In genomic region chr9:32540061-32540405, GRCm38 (mm10) we compare ENCODE assay signal across 9 mouse cellular contexts. TPM values are rescaled to one million over a fixed set of nuclear protein-coding genes. Genes with fewer than 3 reads are reported as not detected.
DNase-seq lines count a peak whose midpoint lies in the region; ATAC-seq and TF ChIP-seq lines count a peak whose summit lies in the region.
"Had no signal": no experiment of that assay in that cellular context is flagged by ENCODE, and none has a peak within 500 bp of the region (broad histone marks: within the 10 kb centered on the region; RNA-seq: fewer than 3 reads in every experiment).

No protein-coding gene starts in this region.

- H3K9ac ChIP-seq in forebrain, embryonic 14.5 days (ENCODE audit: low read length) = peak overlapping the region; percentile 58; the same call in 1 of the 2 replicates
- H3K9ac ChIP-seq in limb, embryonic 11.5 days (ENCODE audit: low read length) = peak overlapping the region; percentile 100
- peak overlapping the region; percentile 68 for H3K9ac ChIP-seq in midbrain, embryonic 12.5 days (replicated peaks)

- H3K27ac ChIP-seq in gastrocnemius, adult 2 months = peak overlapping the region; percentile 95
- no peak overlapping the region for H3K27ac ChIP-seq in forebrain, embryonic 14.5 days (ENCODE audit: low read depth, low read length)
- peak overlapping the region; percentile 96 for H3K27ac ChIP-seq in limb, embryonic 11.5 days (replicated peaks; ENCODE audit: low read depth, low read length)
- H3K27ac ChIP-seq in midbrain, embryonic 12.5 days (replicated peaks) = peak overlapping the region; percentile 72; the same call in 1 of the 2 replicates

- H3K27me3 ChIP-seq in E14TG2a.4 (ENCODE audit: insufficient read depth, low read length) = peaks cover 83% of the 10 kb centered on the region
- H3K27me3 ChIP-seq in forebrain, embryonic 14.5 days (replicated peaks; ENCODE audit: control insufficient read depth, insufficient read depth, low read length) = peaks cover 69% of the 10 kb centered on the region
- no peaks in the 10 kb centered on the region for H3K27me3 ChIP-seq in limb, embryonic 11.5 days (ENCODE audit: control insufficient read depth, insufficient read depth, low read length)
- peaks cover 79% of the 10 kb centered on the region for H3K27me3 ChIP-seq in midbrain, embryonic 12.5 days
- H3K27me3 ChIP-seq: Patski had no signal

- TF ChIP-seq CTCF in gastrocnemius, adult 2 months (IDR thresholded peaks at IDR 0.05) = no peak
- no peak for TF ChIP-seq CTCF in E14TG2a.4 (conservative IDR thresholded peaks at IDR 0.05; ENCODE audit: low read length)

- peak; percentile 30 for ATAC-seq in forebrain, embryonic 14.5 days
- no peak for ATAC-seq in limb, embryonic 11.5 days (ENCODE audit: insufficient number of reproducible peaks, low FRiP score, low TSS enrichment, low read depth)
- 0 out of 2 replicates have a peak, but pooled peaks have one; percentile 13 for ATAC-seq in midbrain, embryonic 12.5 days (ENCODE audit: low FRiP score, low read depth)

- peak overlapping the region; percentile 89 for H3K4me2 ChIP-seq in forebrain, embryonic 14.5 days (ENCODE audit: low read length)
- H3K4me2 ChIP-seq in limb, embryonic 11.5 days (ENCODE audit: low read depth, severe bottlenecking) = peak overlapping the region; percentile 80
- peak overlapping the region; percentile 95 for H3K4me2 ChIP-seq in midbrain, embryonic 12.5 days (replicated peaks)

- DNase-seq in gastrocnemius, adult 2 months = no peak
- no peak for DNase-seq in gastrocnemius, postnatal 4 days (ENCODE audit: low spot score in 2 of 2)
- DNase-seq in forebrain, embryonic 14.5 days (ENCODE audit: low spot score) = no peak
- DNase-seq in limb, embryonic 11.5 days (ENCODE audit: low spot score) = no peak
- peak; percentile 66 for DNase-seq in thymus, postnatal 4 days
- no peak for DNase-seq in cerebellum, adult 9-11 months

- no peaks in the 10 kb centered on the region for H3K9me3 ChIP-seq in E14TG2a.4 (ENCODE audit: low read length)
- H3K9me3 ChIP-seq in forebrain, embryonic 14.5 days (replicated peaks; ENCODE audit: control insufficient read depth, low read length) = no peaks in the 10 kb centered on the region
- H3K9me3 ChIP-seq in limb, embryonic 11.5 days (ENCODE audit: control insufficient read depth, low read length) = no peaks in the 10 kb centered on the region
- H3K9me3 ChIP-seq in midbrain, embryonic 12.5 days = no peaks in the 10 kb centered on the region

- intact Hi-C loops in gastrocnemius, adult 2 months (cut with DNase I) = loop anchor here (2.0 to 5.0 kb wide), 2 partner anchors 23 to 33 kb away; no protein-coding TSS in a partner anchor

- 3% methylated on average over 13 of the region's 13 CpGs for WGBS in forebrain, embryonic 14.5 days
- 1% methylated on average over 13 of the region's 13 CpGs for WGBS in limb, embryonic 11.5 days
- WGBS in midbrain, embryonic 12.5 days = 1% methylated on average over 13 of the region's 13 CpGs

- H3K4me1 ChIP-seq in E14TG2a.4 (replicated peaks; ENCODE audit: low read depth, low read length) = peaks cover 43% of the 10 kb centered on the region
- peaks cover 15% of the 10 kb centered on the region for H3K4me1 ChIP-seq in forebrain, embryonic 14.5 days (ENCODE audit: control insufficient read depth, insufficient read depth, low read length)
- H3K4me1 ChIP-seq in limb, embryonic 11.5 days (ENCODE audit: control insufficient read depth, insufficient read depth, low read length) = peaks cover 36% of the 10 kb centered on the region
- H3K4me1 ChIP-seq in midbrain, embryonic 12.5 days = peaks cover 38% of the 10 kb centered on the region

- no peaks in the 10 kb centered on the region for H3K36me3 ChIP-seq in E14TG2a.4 (ENCODE audit: insufficient read depth, low read length)
- no peaks in the 10 kb centered on the region for H3K36me3 ChIP-seq in forebrain, embryonic 14.5 days (ENCODE audit: control insufficient read depth, insufficient read depth, low read length)
- H3K36me3 ChIP-seq in limb, embryonic 11.5 days (ENCODE audit: control insufficient read depth, insufficient read depth, low read length) = peaks cover 2% of the 10 kb centered on the region; the same call in 1 of the 2 replicates
- H3K36me3 ChIP-seq in midbrain, embryonic 12.5 days = no peaks in the 10 kb centered on the region

- H3K4me3 ChIP-seq in gastrocnemius, adult 2 months = peak overlapping the region; percentile 91
- H3K4me3 ChIP-seq in E14TG2a.4 (replicated peaks; ENCODE audit: low read length) = peak overlapping the region; percentile 78
- peak overlapping the region; percentile 45 for H3K4me3 ChIP-seq in forebrain, embryonic 14.5 days (ENCODE audit: low read depth, low read length)
- peak overlapping the region; percentile 96 for H3K4me3 ChIP-seq in limb, embryonic 11.5 days (ENCODE audit: low read depth, low read length)
- H3K4me3 ChIP-seq in midbrain, embryonic 12.5 days = peak overlapping the region; percentile 57

RNA-seq across cellular contexts. Expression of gene Fli1, which starts 2.6 kb away (rescaled TPM):
- total RNA-seq in gastrocnemius, adult 2 months (2021) = 1 to 10 TPM; 7.9 to 8.5 TPM
- total RNA-seq in gastrocnemius, postnatal 4 days (2021) = 10 to 100 TPM; 22.3 to 27.9 TPM
- polyA plus RNA-seq in forebrain, embryonic 14.5 days (2014; fragmentation: Nextera tagmentation; extraction: Ambion mirVana) = 5.5 and 6.2 TPM in 2 replicates
- 62.2 and 68.3 TPM in 2 replicates for polyA plus RNA-seq in limb, embryonic 11.5 days (2014; fragmentation: Nextera tagmentation; extraction: Ambion mirVana)
- 10.9 and 11.0 TPM in 2 replicates for polyA plus RNA-seq in midbrain, embryonic 12.5 days (2016; fragmentation: Nextera tagmentation; extraction: Ambion mirVana)

Comparison
In these comparisons a context has a peak if more than half of its experiments do, and no peak if none do; other contexts are left out.
1. H3K4me3 ChIP-seq: peak in every context shown above with its lines; median percentile 96 in limb, embryonic 11.5 days; 91 in gastrocnemius, adult 2 months; 78 in E14TG2a.4; 57 in midbrain, embryonic 12.5 days; 45 in forebrain, embryonic 14.5 days.